Mouse (Mus musculus): ENCODE measurements around the gene Sik2.

Sik2 gene

GRCm38 (mm10) chr9:50918131-50918530 lies 90.7 kb downstream of the Sik2 start:
- DNase-seq (ENCODE audit: low spot score in 2 of 2) = no peak

- no peak for DNase-seq (ENCODE audit: low spot score in 2 of 2)
Observed at GRCm38 (mm10) chr9:50911861-50912515, 96.9 kb downstream of the Sik2 start.

- no peak for DNase-seq (ENCODE audit: low spot score in 2 of 2)
Observed at GRCm38 (mm10) chr9:50905321-50905720, 103.6 kb downstream of the Sik2 start.

GRCm38 (mm10) chr9:50904196-50904847 lies 104.6 kb downstream of the Sik2 start:
- DNase-seq (ENCODE audit: low spot score in 2 of 2) = no peak

- DNase-seq (ENCODE audit: low spot score in 2 of 2) = no peak
Observed at GRCm38 (mm10) chr9:50900026-50900920, 108.6 kb downstream of the Sik2 start.

GRCm38 (mm10) chr9:50893665-50894064 lies 115.2 kb downstream of the Sik2 start:
- peak in 1 of 2 experiments; percentile 66 for DNase-seq (ENCODE audit: low spot score in 2 of 2)

GRCm38 (mm10) chr9:50890494-50891090 lies 118.3 kb downstream of the Sik2 start:
- DNase-seq (ENCODE audit: low spot score in 2 of 2) = no peak

- DNase-seq (ENCODE audit: low spot score in 2 of 2) = no peak
Observed at GRCm38 (mm10) chr9:50889964-50890363, 118.9 kb downstream of the Sik2 start.

GRCm38 (mm10) chr9:50889211-50889610 lies 119.7 kb downstream of the Sik2 start:
- no peak for DNase-seq (ENCODE audit: low spot score in 2 of 2)

GRCm38 (mm10) chr9:50887351-50887750 lies 121.5 kb downstream of the Sik2 start:
- DNase-seq (ENCODE audit: low spot score in 2 of 2) = no peak

- DNase-seq (ENCODE audit: low spot score in 2 of 2) = no peak
Observed at GRCm38 (mm10) chr9:50886870-50887269, 122.0 kb downstream of the Sik2 start.

- DNase-seq (ENCODE audit: low spot score in 2 of 2) = no peak
Observed at GRCm38 (mm10) chr9:50885600-50885987, 123.3 kb downstream of the Sik2 start.

GRCm38 (mm10) chr9:50884741-50885599 lies 123.9 kb downstream of the Sik2 start:
- peak; percentile 32 to 63 for DNase-seq (ENCODE audit: low spot score in 2 of 2)

- DNase-seq (ENCODE audit: low spot score in 2 of 2) = peak; percentile 32 to 46
Observed at GRCm38 (mm10) chr9:50884093-50884492, 124.8 kb downstream of the Sik2 start.

- no peak for DNase-seq (ENCODE audit: low spot score in 2 of 2)
Observed at GRCm38 (mm10) chr9:50882183-50882582, 126.7 kb downstream of the Sik2 start.

GRCm38 (mm10) chr9:50877431-50877830 lies 131.4 kb downstream of the Sik2 start:
- DNase-seq (ENCODE audit: low spot score in 2 of 2) = no peak

GRCm38 (mm10) chr9:50876287-50876686 lies 132.6 kb downstream of the Sik2 start:
- DNase-seq (ENCODE audit: low spot score in 2 of 2) = no peak

GRCm38 (mm10) chr9:50875470-50875869 lies 133.4 kb downstream of the Sik2 start:
- no peak for DNase-seq (ENCODE audit: low spot score in 2 of 2)

- no peak for DNase-seq (ENCODE audit: low spot score in 2 of 2)
Observed at GRCm38 (mm10) chr9:50874031-50874430, 134.8 kb downstream of the Sik2 start.

- DNase-seq (ENCODE audit: low spot score in 2 of 2) = no peak
Observed at GRCm38 (mm10) chr9:50873210-50873609, 135.7 kb downstream of the Sik2 start.

GRCm38 (mm10) chr9:50868182-50868581 lies 140.7 kb downstream of the Sik2 start:
- no peak for DNase-seq (ENCODE audit: low spot score in 2 of 2)

Data from left cerebral cortex, adult 9 months (tissue).